Comparison of ENCODE assay signal across 14 mouse cellular contexts in genomic region chr9:21625342-21626339, GRCm38 (mm10). TPM values are rescaled to one million over a fixed set of nuclear protein-coding genes. Genes with fewer than 3 reads are reported as not detected.
A peak's percentile ranks its signal among the peaks of the same experiment; 100 is the strongest.
DNase-seq lines count a peak whose midpoint lies in the region; ATAC-seq and TF ChIP-seq lines count a peak whose summit lies in the region.
"Had no signal": no experiment of that assay in that cellular context is flagged by ENCODE, and none has a peak within 500 bp of the region (broad histone marks: within the 10 kb centered on the region; RNA-seq: fewer than 3 reads in every experiment).

No protein-coding gene starts in this region.

- no peak overlapping the region for H3K27ac ChIP-seq in kidney, embryonic 16.5 days (ENCODE audit: low read length)
- H3K27ac ChIP-seq in kidney, adult 2 months (ENCODE audit: insufficient read depth, low read depth, low read length), result no peak overlapping the region
- peak overlapping the region; percentile 89 for H3K27ac ChIP-seq in bone marrow, adult 2 months (ENCODE audit: control insufficient read depth, insufficient read depth, low read depth, low read length, poor library complexity)
- H3K27ac ChIP-seq in forebrain, embryonic 13.5 days, result no peak overlapping the region
- H3K27ac ChIP-seq: hindbrain, embryonic 14.5 days; lung, embryonic 15.5 days had no signal

- no peak for TF ChIP-seq CTCF in kidney, adult 2 months (conservative IDR thresholded peaks at IDR 0.05; ENCODE audit: insufficient read depth, insufficient read length, low read depth, low read length)
- TF ChIP-seq CTCF in bone marrow, adult 2 months (IDR thresholded peaks at IDR 0.05; ENCODE audit: control insufficient read depth, insufficient read depth, low read length), result no peak

- peak; percentile 39; the same call in 1 of the 2 replicates for ATAC-seq in kidney, embryonic 16.5 days (ENCODE audit: low FRiP score, low TSS enrichment)
- no peak for ATAC-seq in forebrain, embryonic 13.5 days
- ATAC-seq: activated CD4-positive, CD25-positive, alpha-beta regulatory T cell, adult 4 months had no signal

- H3K9me3 ChIP-seq in kidney, embryonic 16.5 days (ENCODE audit: low read length), result no peaks in the 10 kb centered on the region
- H3K9me3 ChIP-seq in forebrain, embryonic 13.5 days (replicated peaks), result no peaks in the 10 kb centered on the region
- H3K9me3 ChIP-seq: lung, embryonic 15.5 days had no signal

- no peak for TF ChIP-seq POLR2A in kidney, adult 2 months (IDR thresholded peaks at IDR 0.05; ENCODE audit: low read depth, low read length)
- TF ChIP-seq POLR2A in bone marrow, adult 2 months (IDR thresholded peaks at IDR 0.05; ENCODE audit: borderline replicate concordance, control insufficient read depth, low read depth, low read length), result no peak

- H3K4me2 ChIP-seq in kidney, embryonic 16.5 days (replicated peaks; ENCODE audit: low read depth, low read length), result no peak overlapping the region
- H3K4me2 ChIP-seq in forebrain, embryonic 13.5 days, result no peak overlapping the region
- H3K4me2 ChIP-seq: hindbrain, embryonic 14.5 days; lung, embryonic 15.5 days had no signal

- H3K27me3 ChIP-seq in kidney, embryonic 16.5 days (ENCODE audit: insufficient read depth, low read length), result no peaks in the 10 kb centered on the region
- no peaks in the 10 kb centered on the region for H3K27me3 ChIP-seq in kidney, adult 2 months (replicated peaks; ENCODE audit: control insufficient read depth, insufficient read depth, low read length)
- H3K27me3 ChIP-seq in forebrain, embryonic 13.5 days, result no peaks in the 10 kb centered on the region
- H3K27me3 ChIP-seq: lung, embryonic 15.5 days had no signal

- no peak for DNase-seq in kidney, adult 2 months
- DNase-seq in B cell, adult 2 months, result peak; percentile 67 to 74
- peak; percentile 60 to 70 for DNase-seq in thymus, postnatal 10 days (ENCODE audit: low spot score in 2 of 2)
- no peak for DNase-seq in lung, postnatal 10 days
- DNase-seq: adrenal gland, postnatal 36 days; cerebellum, postnatal 10 days; kidney, adult 18-20 months; kidney, postnatal 4 days had no signal

- H3K4me3 ChIP-seq in kidney, embryonic 16.5 days (ENCODE audit: low read length), result no peak overlapping the region
- H3K4me3 ChIP-seq in kidney, adult 2 months (ENCODE audit: insufficient read depth, low read depth, low read length), result no peak overlapping the region
- peak overlapping the region; percentile 19 for H3K4me3 ChIP-seq in bone marrow, adult 2 months (replicated peaks; ENCODE audit: control insufficient read depth, low read depth, low read length)
- H3K4me3 ChIP-seq in forebrain, embryonic 13.5 days, result no peak overlapping the region
- H3K4me3 ChIP-seq: lung, embryonic 15.5 days had no signal

- H3K4me1 ChIP-seq in kidney, embryonic 16.5 days (ENCODE audit: insufficient read depth, low read length), result 0 out of 2 replicates have a peak, but pooled peaks cover 5% of the 10 kb centered on the region
- 0 out of 2 replicates have a peak, but pooled peaks cover 3% of the 10 kb centered on the region for H3K4me1 ChIP-seq in kidney, adult 2 months (ENCODE audit: control insufficient read depth, insufficient read depth, low read length)
- peaks cover 2% of the 10 kb centered on the region; the same call in 1 of the 2 replicates for H3K4me1 ChIP-seq in bone marrow, adult 2 months (ENCODE audit: control insufficient read depth, insufficient read depth, low read length)
- peaks cover 27% of the 10 kb centered on the region for H3K4me1 ChIP-seq in forebrain, embryonic 13.5 days
- H3K4me1 ChIP-seq: lung, embryonic 15.5 days had no signal

- H3K36me3 ChIP-seq in kidney, embryonic 16.5 days (ENCODE audit: insufficient read depth, low read length), result no peaks in the 10 kb centered on the region
- H3K36me3 ChIP-seq in kidney, adult 2 months (ENCODE audit: control insufficient read depth, insufficient read depth, low read length), result no peaks in the 10 kb centered on the region
- H3K36me3 ChIP-seq in forebrain, embryonic 13.5 days (ENCODE audit: poor library complexity, severe bottlenecking), result peaks cover 4% of the 10 kb centered on the region; the same call in 1 of the 2 replicates
- H3K36me3 ChIP-seq: lung, embryonic 15.5 days had no signal

- 83% methylated on average over 9 of the region's 10 CpGs for WGBS in kidney, embryonic 16.5 days
- 77% methylated on average over 10 of the region's 10 CpGs for WGBS in kidney, adult 2 months
- WGBS in bone marrow, adult 2 months, result 74% methylated on average over 10 of the region's 10 CpGs
- WGBS in forebrain, embryonic 13.5 days, result 91% methylated on average over 10 of the region's 10 CpGs

- no peak overlapping the region for H3K9ac ChIP-seq in kidney, embryonic 16.5 days (replicated peaks; ENCODE audit: low read length)
- no peak overlapping the region for H3K9ac ChIP-seq in forebrain, embryonic 13.5 days
- H3K9ac ChIP-seq: hindbrain, embryonic 14.5 days; lung, embryonic 15.5 days had no signal

RNA-seq across cellular contexts. Expression of gene Smarca4, which starts 9.7 kb away (rescaled TPM):
- 91.2 and 104 TPM in 2 replicates for polyA plus RNA-seq in kidney, embryonic 16.5 days (2015; fragmentation: Nextera tagmentation; extraction: Ambion mirVana)
- polyA plus RNA-seq in kidney, adult 2 months (2012; rRNA removed), result 24.9 and 26.9 TPM in 2 replicates
- polyA plus RNA-seq in bone marrow, adult 2 months (2011; ENCODE audit: insufficient read depth, insufficient read length, low replicate concordance, missing spikeins), result 45.4 and 66.3 TPM in 2 replicates
- polyA plus RNA-seq in forebrain, embryonic 13.5 days (2015; fragmentation: Nextera tagmentation; extraction: Ambion mirVana), result 159 and 174 TPM in 2 replicates

RNA-seq across cellular contexts. Expression of gene Yipf2, which starts 33.0 kb away (rescaled TPM):
- 40.1 and 43.8 TPM in 2 replicates for polyA plus RNA-seq in kidney, embryonic 16.5 days (2015; fragmentation: Nextera tagmentation; extraction: Ambion mirVana)
- 39.9 and 44.9 TPM in 2 replicates for polyA plus RNA-seq in kidney, adult 2 months (2012; rRNA removed)
- polyA plus RNA-seq in bone marrow, adult 2 months (2011; ENCODE audit: insufficient read depth, insufficient read length, low replicate concordance, missing spikeins), result 4.8 and 5.0 TPM in 2 replicates
- 20.6 and 23.0 TPM in 2 replicates for polyA plus RNA-seq in forebrain, embryonic 13.5 days (2015; fragmentation: Nextera tagmentation; extraction: Ambion mirVana)

RNA-seq across cellular contexts. Expression of gene Timm29, which starts 33.1 kb away (rescaled TPM):
- 29.3 and 30.7 TPM in 2 replicates for polyA plus RNA-seq in kidney, embryonic 16.5 days (2015; fragmentation: Nextera tagmentation; extraction: Ambion mirVana)
- polyA plus RNA-seq in kidney, adult 2 months (2012; rRNA removed), result 33.6 and 34.0 TPM in 2 replicates
- polyA plus RNA-seq in bone marrow, adult 2 months (2011; ENCODE audit: insufficient read depth, insufficient read length, low replicate concordance, missing spikeins), result 10.4 and 11.6 TPM in 2 replicates
- 44.3 and 46.7 TPM in 2 replicates for polyA plus RNA-seq in forebrain, embryonic 13.5 days (2015; fragmentation: Nextera tagmentation; extraction: Ambion mirVana)

Comparison
In these comparisons a context has a peak if more than half of its experiments do, and no peak if none do; other contexts are left out.
1. DNase-seq: peak in B cell, adult 2 months (2 of 2) and thymus, postnatal 10 days (2 of 2); none in kidney, adult 2 months (single experiment) and lung, postnatal 10 days (single experiment).